Mouse (Mus musculus): ENCODE results near the gene Cct8. TPM values are rescaled to one million over a fixed set of nuclear protein-coding genes. Genes with fewer than 3 reads are reported as not detected.
"Not testable (repeated sequence)": the region's sequence is repeated elsewhere in the genome, so short reads cannot be mapped to it uniquely, and the experiment has no call there.

Gene Cct8
- polyA plus RNA-seq, 1 experiment = 193 TPM

DNA sequence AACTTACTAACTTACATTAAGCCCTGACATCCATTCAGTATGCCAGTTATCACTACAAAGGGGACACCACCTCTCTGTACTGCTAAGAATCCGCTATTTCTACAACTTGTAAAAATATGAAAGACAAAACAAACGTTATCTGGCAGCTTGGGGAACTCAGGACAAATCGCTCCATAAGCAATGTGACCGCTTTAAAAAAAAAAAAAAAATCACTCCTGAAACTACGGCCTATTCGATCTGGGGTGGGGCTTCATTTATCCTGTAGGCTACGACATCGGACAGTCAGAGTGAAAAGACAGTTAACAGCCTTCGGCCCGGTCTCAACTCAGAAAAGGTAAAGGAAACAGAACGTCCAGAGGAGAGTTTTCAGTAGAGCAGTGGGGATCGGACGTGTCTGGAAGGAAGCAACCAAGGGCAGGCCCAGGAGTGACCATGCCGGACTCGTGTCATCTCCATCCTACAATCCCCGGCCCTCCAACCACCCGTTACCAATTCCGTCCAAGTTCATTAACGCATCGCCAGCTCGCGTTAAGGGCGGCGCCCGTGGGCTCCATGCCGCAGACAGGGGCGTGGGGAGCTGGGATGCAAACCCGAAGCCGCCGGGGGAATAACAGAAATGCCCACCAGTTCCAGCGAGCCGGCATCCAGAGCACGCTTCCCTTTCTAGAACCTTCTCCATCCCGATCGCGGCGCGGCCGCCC, 568 bp downstream of the Cct8 start:
- no peak for TF ChIP-seq CTCF (IDR thresholded peaks at IDR 0.05; ENCODE audit: borderline replicate concordance, extremely low read depth, insufficient read depth, insufficient read length)
- TF ChIP-seq POLR2A (IDR thresholded peaks at IDR 0.05; ENCODE audit: borderline replicate concordance, extremely low read depth, insufficient read depth, insufficient read length, poor library complexity, severe bottlenecking) = no peak
- DNase-seq (ENCODE audit: low read depth) = no peak

DNA sequence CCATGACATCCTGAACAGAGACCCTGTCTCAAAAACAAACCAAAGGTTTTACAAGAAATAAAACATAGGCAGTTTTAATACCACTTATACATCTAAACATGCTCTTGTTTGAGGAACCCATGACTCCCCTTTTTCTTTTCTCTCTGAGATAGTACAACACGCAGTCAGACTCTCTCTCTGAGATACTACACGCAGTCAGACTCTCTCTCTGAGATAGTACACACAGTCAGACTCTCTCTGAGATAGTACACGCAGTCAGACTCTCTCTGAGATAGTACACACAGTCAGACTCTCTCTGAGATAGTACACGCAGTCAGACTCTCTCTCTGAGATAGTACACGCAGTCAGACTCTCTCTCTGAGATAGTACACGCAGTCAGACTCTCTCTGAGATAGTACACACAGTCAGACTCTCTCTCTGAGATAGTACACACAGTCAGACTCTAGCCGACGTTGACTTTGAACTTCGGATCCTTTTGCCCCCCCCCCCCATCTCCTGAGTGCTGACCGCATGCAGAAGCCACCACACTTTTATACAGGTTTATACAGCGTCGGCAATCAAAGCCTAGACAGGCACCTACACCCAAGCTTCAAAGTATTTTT, 3.4 kb downstream of the Cct8 start:
- DNase-seq (ENCODE audit: low read depth) = not testable (repeated sequence)

DNA sequence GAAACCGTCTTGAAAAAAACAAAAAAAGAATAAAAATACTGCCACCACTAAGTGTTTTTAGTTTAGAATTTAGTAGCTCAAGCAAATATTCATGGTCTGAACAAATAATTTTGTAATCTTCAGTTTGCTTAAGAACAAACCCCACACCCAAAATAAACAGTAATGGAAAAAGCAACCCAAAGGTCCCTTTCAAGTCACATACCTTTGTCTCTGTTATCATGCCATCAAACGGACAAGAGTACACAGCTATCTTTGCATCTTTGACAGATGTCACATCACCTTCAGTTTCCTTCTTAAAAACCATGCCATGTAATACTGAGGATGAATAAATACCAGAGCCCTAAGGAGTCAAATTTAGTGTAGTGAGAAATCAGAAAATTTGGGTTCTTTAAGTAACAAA, 7.1 kb downstream of the Cct8 start:
- DNase-seq (ENCODE audit: low read depth) = no peak
- no peak for TF ChIP-seq CTCF (IDR thresholded peaks at IDR 0.05; ENCODE audit: borderline replicate concordance, extremely low read depth, insufficient read depth, insufficient read length)
- TF ChIP-seq POLR2A (IDR thresholded peaks at IDR 0.05; ENCODE audit: borderline replicate concordance, extremely low read depth, insufficient read depth, insufficient read length, poor library complexity, severe bottlenecking) = no peak

DNA sequence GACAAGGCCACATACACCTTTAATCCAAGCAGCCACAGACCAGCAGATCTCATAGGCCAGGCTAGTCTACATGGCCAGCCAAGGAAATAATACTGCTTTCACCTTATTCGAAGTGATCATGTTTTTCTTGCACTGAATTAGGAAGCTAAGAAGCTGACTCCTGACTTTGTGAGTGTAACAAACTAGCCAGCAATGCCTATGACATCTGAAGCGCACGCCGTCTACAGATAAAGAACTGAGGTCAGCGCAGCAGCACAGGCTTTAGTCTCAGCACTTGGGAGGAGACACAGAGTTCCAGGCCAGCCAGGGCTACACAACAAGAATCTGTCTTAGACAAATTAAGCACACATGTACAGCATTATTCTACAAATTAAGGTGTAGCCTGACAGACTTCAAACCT, 8.9 kb downstream of the Cct8 start:
- DNase-seq (ENCODE audit: low read depth) = no peak
- TF ChIP-seq CTCF (IDR thresholded peaks at IDR 0.05; ENCODE audit: borderline replicate concordance, extremely low read depth, insufficient read depth, insufficient read length) (no peak), POLR2A (IDR thresholded peaks at IDR 0.05; ENCODE audit: borderline replicate concordance, extremely low read depth, insufficient read depth, insufficient read length, poor library complexity, severe bottlenecking) (no peak)

DNA sequence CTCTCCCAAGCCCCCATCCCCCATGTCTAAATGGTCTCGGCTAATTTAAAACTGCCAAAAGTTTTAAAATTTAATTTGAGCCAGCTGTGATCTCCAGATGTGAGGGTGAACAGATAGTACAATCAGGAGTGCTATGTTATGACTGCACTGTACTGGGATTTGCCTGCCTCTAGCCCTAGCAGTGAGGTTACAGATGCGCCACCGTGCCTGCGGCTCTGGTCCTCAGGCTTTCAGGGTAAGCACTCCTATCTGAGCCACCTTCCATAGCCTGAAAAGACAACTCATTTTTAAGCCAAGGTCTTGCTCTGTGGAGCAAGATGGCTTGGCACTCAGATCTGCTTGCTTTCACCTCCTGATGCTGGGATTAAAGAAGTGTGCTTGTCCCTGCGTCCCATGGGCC, 11.3 kb downstream of the Cct8 start:
- no peak for TF ChIP-seq CTCF (IDR thresholded peaks at IDR 0.05; ENCODE audit: borderline replicate concordance, extremely low read depth, insufficient read depth, insufficient read length)
- TF ChIP-seq POLR2A (IDR thresholded peaks at IDR 0.05; ENCODE audit: borderline replicate concordance, extremely low read depth, insufficient read depth, insufficient read length, poor library complexity, severe bottlenecking) = no peak
- DNase-seq (ENCODE audit: low read depth) = no peak

DNA sequence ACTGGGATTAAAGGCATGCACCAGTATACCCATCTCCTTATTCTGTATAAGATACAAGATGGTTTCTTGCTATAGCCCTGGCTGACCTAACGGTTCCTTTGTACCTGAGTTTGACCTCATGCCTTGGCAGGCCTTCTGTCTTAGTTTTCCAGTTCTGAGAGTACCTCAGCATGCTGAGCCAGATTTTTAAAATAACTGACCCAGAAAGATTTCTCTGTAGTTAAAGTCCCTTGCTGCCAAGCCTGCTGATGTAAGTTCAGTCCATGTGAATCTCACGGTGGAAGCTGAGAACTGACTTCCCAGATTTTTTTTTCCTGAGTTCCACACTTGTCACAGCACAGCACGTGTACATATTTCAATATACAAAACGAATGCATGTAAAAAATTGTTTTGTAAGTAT, 25.1 kb downstream of the Cct8 start:
- DNase-seq (ENCODE audit: low read depth) = no peak
- TF ChIP-seq POLR2A (IDR thresholded peaks at IDR 0.05; ENCODE audit: borderline replicate concordance, extremely low read depth, insufficient read depth, insufficient read length, poor library complexity, severe bottlenecking) (no peak), CTCF (IDR thresholded peaks at IDR 0.05; ENCODE audit: borderline replicate concordance, extremely low read depth, insufficient read depth, insufficient read length) (no peak)

DNA sequence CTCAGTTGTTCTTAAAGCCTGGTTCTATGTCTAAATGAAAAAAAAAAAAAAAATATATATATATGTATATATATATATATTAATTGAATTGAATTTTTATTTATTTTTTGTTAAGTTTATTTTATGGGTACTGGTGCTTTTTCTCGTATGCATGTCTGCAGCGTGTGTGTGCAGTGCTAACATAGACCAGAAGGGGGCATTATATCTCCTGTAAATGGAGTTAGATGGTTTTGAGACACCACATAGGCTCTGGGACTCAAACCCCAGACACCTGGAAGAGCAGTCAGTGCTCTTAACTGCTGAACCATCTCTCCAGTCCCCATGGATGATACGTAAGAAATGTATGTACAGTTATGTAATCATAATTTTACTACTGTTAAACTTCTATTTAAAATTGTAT, 36.9 kb downstream of the Cct8 start:
- DNase-seq (ENCODE audit: low read depth) = no peak

DNA sequence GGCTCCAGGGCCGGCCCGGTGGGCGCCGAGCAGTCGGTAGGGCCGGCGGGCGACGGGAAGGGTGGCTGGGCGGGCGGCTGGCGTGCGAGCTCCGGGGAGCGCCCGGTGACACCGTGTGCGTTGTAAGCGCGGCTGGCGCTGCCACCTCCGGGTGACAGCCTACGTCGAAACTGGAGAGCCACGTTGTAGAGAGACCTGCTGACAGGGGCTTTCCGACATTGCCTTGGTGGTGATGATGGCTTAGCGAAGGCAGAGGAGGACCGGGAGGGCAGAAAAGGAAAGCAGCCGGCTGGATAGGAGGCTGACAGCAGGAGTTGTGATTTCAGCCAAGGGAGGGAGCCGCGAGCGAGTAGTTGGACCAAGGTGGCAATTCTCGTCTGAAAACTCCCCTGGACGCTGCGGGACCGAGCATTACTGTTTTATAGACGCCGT, 40.5 kb downstream of the Cct8 start:
- no peak for TF ChIP-seq POLR2A (IDR thresholded peaks at IDR 0.05; ENCODE audit: borderline replicate concordance, extremely low read depth, insufficient read depth, insufficient read length, poor library complexity, severe bottlenecking)
- no peak for TF ChIP-seq CTCF (IDR thresholded peaks at IDR 0.05; ENCODE audit: borderline replicate concordance, extremely low read depth, insufficient read depth, insufficient read length)
- DNase-seq (ENCODE audit: low read depth) = no peak

More for the DNA sequence above, 36.9 kb downstream of the Cct8 start:
- TF ChIP-seq POLR2A (IDR thresholded peaks at IDR 0.05; ENCODE audit: borderline replicate concordance, extremely low read depth, insufficient read depth, insufficient read length, poor library complexity, severe bottlenecking) (no peak), CTCF (IDR thresholded peaks at IDR 0.05; ENCODE audit: borderline replicate concordance, extremely low read depth, insufficient read depth, insufficient read length) (no peak)

DNA sequence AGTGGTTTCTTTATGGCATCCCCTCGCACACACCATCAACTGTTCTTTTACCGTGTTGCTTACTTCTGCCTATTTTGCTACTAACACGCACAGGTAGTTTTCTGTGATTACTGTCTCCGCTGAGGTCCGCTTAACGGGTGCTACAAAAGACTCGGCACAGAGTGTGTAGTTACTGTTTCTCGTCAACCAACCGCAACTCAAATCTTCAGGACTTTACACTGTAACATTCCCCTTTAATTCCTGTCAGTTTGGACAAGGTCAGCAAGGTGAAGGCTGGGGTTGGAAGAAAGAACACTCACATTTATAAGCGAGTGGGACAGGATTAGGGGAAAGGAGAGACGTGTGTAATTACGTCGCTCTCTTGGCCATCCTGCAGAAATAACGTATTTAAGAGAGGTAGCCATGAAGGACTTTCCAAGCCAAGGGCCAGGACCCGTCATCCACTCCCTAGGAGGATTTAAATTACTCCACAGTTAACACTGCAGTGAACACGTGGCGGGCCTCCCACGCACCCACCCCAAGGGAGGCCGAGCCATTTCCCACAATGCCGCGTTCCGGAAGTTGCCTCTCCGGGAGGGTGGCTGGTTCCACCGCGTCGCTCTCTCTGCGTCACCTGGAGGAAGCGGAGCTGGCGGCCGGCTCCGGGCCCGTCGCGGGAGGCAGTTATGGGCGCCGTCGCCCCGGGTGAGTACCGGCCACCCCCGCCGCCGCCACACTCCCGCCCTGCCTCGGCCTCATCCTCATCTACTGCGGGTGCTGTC, 41.1 kb downstream of the Cct8 start, which contains the start of gene Usp16:
Gene Usp16 (plus strand): TSS at position 285 of the 761 bp plus-strand sequence.
- peak; percentile 97 for DNase-seq (ENCODE audit: low read depth)
- TF ChIP-seq CTCF (IDR thresholded peaks at IDR 0.05; ENCODE audit: borderline replicate concordance, extremely low read depth, insufficient read depth, insufficient read length) = no peak
- TF ChIP-seq POLR2A (IDR thresholded peaks at IDR 0.05; ENCODE audit: borderline replicate concordance, extremely low read depth, insufficient read depth, insufficient read length, poor library complexity, severe bottlenecking) = peak; percentile 84

DNA sequence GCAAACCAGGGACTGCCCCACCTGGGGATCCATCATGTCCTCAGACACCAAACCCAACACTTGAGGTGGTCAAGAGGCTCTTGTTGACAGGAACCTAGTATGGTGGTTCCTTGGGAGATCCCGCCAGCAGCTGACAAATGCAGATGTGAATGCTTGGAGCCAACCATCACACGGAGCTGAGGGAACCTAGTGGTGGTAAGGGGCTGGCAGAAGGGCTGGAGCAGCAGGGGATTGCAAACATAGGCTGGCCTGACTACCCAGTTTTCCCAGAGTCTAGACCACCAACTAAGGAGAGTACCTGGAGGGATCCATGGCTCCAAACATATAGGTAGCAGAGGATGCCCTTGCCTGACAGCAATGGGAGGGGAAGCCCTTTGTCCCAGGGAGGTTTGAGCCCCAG, 42.4 kb downstream of the Cct8 start:
- DNase-seq (ENCODE audit: low read depth) = no peak
- TF ChIP-seq CTCF (IDR thresholded peaks at IDR 0.05; ENCODE audit: borderline replicate concordance, extremely low read depth, insufficient read depth, insufficient read length) = no peak
- TF ChIP-seq POLR2A (IDR thresholded peaks at IDR 0.05; ENCODE audit: borderline replicate concordance, extremely low read depth, insufficient read depth, insufficient read length, poor library complexity, severe bottlenecking) = no peak

DNA sequence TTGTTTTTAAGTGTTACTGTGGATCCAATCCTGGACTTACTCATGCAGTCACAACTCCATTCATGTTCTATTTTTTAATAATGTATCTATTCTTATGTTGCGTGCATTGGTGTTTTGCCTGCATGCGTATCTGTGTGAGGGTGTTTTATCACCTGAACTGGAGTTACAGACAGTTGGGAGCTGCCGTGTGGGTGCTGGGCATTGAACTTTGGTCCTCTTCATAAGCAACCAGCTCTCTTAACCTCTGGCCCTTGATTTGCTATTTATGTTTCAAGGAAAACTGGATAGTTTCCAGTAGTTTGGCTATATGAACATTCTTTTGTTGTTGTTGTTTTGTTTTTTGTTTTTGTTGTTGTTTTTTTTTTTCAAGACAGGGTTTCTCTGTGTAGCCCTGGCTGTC, 50.1 kb downstream of the Cct8 start:
- no peak for DNase-seq (ENCODE audit: low read depth)
- no peak for TF ChIP-seq POLR2A (IDR thresholded peaks at IDR 0.05; ENCODE audit: borderline replicate concordance, extremely low read depth, insufficient read depth, insufficient read length, poor library complexity, severe bottlenecking)
- TF ChIP-seq CTCF (IDR thresholded peaks at IDR 0.05; ENCODE audit: borderline replicate concordance, extremely low read depth, insufficient read depth, insufficient read length) = no peak

All from brain, embryonic 14.5 days (tissue).